Mouse (Mus musculus): Measurements from ENCODE around the gene Rgl2.

Gene Rgl2

DNA sequence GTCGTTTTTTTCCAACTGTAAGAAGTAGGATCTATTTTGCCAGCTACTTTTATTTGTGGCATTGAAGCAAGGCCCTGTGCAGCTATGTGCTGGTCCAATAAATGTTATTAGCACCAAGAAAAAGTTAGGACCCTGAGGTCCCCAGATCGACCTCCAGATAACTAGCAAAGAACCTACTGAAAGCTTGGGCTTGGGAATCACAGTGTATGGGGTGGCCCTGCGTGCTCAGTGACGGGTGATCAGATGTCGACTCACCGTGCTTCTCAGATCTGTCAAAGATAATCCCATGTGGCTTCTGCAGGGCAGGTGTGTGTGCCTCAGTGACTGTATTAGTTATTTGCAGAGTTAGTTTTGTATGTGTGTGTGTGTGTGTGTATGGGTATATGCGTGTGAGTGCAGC, 8.0 kb upstream of the Rgl2 start:
- no peak for DNase-seq (ENCODE audit: low read depth, low spot score)

DNA sequence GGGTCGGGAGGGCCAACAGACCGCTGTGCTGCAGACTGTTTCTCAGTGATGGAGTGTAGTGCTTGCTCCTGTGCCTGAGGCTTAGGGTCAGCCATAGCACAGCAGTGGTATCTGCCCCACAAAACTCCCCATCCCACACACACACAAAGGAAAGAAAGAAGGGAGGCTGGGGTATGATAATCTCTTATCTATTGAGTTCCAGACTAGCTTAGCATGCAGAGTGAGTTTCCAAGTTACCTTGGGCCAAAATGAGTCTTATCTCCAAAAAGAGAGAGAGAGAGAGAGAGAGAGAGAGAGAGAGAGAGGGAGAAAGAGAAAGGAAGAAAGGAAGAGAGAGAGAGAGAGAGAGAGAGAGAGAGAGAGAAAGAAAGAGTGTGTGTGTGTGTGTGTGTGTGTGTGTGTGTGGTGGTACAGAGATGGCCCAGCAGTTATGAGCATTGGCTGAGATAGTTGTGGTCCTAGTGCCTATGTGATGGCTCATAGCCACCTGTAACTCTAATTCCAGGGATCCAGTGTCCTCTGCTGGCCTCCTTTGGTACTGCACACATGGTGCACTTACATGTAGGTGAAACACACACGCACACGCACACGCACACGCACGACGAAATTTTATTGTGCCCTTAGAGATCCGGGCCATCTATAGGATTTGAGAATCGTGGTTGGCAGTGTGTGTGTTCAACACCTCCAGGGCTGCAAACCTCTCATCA, 4.6 kb upstream of the Rgl2 start:
- DNase-seq (ENCODE audit: low read depth, low spot score): no peak

DNA sequence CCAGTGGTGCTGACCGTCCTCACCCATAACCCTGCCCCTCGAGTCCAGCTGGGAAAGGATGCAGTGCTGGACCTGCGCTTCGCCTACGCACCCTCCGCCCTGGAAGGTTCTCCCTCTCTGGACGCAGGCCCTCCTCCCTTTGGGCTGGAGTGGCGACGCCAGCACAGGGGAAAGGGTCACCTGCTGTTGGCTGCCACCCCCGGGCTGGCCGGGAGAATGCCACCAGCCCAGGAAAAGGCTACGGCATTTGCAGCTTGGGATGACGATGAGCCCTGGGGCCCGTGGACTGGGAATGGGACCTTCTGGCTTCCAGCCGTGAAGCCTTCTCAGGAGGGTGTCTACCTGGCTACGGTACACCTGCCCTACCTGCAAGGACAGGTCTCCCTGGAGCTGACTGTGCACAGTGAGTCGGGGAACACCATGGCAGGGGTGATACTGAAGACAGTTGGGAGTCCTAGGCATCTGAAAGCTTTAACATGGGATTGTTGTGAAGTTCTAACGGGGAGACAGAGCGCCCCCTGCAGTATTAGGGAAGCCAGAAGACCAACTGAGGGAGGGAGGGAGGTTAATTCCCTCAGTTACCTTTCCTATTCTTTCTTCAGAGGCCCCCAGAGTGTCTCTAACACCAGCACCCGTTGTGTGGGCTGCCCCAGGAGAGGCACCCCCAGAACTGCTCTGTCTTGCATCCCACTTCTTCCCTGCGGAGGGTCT, 3.8 kb upstream of the Rgl2 start:
- no peak for DNase-seq (ENCODE audit: low read depth, low spot score)

DNA sequence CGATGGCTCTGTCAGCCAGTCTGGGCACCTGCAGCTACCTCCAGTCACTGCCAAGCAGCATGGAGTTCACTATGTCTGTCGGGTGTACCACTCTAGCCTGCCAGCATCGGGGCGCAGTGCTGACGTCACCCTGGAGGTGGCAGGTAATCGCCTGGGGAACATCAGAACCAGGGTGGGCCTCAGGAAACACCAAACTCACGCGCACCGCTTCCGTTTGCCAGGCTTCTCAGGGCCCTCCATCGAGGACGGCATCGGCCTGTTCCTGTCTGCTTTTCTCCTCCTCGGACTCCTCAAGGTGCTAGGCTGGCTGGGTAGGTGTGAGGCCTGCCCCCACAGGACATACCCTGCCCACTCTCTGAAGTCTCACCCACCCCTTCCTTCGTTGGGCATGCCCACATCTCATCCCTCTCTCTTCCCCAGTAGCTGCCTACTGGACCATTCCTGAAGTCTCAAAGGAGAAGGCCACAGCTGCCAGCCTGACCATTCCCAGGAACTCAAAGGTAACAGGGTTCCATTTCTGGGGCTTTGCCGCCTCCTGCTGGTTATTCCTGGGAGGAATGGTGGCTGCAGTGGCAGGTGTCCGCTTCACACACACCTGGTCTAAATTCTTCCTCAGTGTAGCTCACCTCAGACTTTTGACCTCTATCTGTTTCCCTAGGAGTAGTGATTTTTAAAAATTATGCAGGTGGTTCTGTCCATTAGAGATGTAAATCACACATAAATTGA, 3.0 kb upstream of the Rgl2 start:
- DNase-seq (ENCODE audit: low read depth, low spot score): no peak

DNA sequence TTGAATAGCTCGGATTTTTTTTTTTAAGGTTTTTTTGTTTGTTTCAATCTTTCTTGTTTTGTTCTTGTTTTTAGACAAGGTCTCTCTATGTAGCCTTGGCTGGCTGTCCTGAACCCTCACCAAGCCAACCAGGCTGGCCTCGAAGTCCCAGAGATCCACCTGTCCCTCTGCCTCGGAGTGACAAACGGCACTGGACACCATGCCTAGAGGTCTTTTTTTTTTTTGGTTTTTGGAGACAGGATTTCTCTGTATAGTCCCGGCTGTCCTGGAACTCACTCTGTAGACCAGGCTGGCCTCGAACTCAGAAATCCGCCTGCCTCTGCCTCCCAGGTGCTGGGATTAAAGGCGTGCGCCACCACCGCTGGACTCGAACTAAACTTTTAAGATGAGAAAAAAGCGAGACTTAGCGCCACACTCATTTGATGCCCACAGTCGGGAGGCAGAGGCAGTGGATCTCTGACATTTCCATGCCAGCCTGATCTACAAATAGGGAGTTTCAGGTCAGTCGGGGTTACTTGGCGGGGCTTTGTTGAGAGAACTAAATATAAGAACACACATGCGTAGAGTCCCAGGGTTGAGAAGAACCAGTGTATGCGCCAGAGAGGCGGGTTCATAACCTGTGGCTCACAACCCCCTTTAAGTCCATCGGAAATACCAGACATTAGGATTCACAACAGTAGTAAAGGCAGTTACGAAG, 944 bp upstream of the Rgl2 start:
- no peak for DNase-seq (ENCODE audit: low read depth, low spot score)

DNA sequence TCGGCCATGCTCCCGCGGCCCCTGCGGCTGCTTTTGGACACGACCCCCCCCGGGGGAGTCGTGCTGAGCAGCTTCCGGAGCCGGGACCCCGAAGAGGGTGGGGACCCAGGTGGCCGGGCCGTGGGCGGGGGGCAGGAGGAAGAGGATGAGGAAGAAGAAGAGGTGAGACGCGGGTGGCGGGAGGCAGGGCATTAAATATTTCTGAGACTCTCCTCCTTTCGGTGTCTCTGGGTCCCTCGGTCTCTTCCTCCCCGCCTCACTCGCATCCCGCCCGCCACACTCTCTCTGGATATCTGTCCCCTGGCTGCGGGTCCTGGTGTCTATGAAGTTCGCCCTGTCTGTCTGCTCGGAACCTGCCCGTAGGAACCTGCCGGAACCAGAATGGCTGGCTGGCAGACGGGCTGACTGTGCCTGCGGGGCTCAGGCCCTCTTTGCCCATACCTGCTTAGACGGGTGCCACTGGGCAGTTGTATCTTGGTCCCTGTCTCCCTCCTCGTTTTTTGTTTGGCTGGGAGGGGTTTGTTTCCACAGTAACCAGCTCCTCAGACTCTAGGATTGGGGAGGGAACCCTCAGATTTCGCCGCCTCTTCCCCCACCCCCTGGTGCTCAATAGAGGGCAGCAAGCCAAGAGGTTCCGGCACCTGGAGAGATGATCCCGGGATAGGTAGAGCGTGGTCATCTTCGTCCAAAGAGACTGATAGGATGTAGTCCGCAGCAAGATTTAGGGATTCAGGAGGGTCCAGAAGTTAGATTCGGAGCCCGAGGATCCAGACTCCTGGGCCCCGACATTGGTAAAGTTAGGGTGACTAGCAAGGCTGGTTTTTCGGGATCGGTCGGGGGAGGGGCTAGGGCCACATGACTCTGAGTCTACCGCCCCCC, 1.2 kb downstream of the Rgl2 start:
- no peak for DNase-seq (ENCODE audit: low read depth, low spot score)

DNA sequence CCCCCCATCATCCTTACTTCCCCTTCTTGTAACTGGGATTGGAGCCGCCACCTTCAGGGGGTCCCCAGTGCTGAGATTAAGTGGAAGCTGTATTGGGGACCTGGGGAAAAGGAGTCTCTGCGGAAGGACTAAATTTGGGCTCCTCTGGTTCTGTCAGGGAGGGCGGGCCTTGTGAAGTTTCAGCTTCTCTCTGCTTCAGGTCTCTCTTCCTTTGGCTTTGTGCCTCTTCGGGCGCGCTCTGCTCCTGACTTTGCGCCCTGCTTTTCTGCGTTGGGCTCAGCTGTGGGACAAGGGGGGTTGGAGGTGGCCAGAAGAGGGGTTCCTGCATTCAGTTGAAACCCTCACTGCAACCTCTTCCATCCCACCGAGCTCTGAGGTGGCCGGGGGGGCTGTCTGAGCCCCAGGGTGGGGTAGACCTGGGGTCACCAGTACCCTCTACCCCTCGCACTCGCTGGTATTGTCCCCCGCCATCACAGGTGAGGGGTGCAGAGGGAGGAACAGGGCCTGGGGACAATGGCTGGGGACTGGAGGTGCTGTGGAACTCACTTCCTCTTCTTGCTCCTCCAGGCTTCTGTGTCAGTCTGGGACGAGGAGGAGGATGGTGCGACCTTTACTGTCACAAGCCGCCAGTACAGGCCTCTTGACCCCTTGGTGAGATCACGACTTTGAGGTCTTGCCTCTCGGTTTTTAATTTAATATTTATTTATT, 2.0 kb downstream of the Rgl2 start:
- DNase-seq (ENCODE audit: low read depth, low spot score): no peak

DNA sequence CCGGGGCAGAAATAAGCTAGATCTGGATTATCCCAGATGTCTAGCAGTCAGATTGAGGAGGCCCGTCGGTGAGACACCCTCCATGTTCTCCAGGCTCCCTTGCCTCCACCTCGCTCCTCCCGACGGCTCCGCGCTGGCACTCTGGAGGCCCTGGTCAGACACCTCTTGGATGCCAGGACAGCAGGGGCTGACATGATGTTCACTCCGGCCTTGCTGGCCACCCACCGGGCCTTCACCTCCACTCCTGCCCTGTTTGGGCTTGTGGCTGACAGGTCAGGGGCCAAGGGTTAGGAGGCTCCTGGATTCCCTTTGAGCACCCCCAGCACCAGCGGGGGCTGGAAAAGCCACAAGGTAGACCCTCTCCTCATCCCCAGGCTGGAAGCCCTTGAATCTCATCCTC, 2.6 kb downstream of the Rgl2 start:
- DNase-seq (ENCODE audit: low read depth, low spot score): no peak

DNA sequence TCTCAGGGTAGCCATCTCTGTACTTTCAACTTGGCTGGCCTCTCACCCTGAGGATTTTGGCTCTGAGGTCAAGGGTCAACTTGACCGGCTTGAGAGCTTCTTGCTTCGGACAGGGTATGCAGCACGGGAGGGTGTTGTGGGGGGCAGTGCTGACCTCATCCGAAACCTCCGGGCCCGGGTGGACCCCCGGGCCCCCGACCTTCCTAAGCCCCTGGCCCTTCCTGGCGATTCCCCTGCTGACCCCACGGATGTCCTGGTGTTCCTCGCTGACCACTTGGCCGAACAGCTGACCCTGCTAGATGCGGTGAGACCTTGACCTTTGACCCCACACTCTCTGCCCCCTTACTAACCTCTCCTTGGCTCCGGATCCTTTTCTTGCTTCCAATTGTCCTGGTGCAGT, 3.1 kb downstream of the Rgl2 start:
- no peak for DNase-seq (ENCODE audit: low read depth, low spot score)

DNA sequence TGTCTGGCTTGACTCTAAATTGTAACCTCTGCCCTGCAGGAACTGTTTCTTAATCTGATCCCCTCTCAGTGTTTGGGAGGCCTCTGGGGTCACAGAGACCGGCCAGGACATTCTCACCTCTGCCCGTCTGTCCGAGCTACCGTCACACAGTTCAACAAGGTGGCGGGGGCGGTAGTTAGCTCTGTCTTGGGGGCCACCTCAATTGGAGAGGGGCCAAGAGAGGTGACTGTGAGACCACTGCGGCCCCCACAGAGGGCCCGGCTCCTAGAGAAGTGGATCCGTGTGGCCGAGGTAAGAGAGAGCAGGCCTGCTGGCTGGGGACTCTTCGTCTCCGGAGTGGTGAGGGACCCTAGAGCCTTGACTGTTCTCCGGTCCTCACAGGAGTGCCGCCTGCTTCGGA, 3.6 kb downstream of the Rgl2 start:
- no peak for DNase-seq (ENCODE audit: low read depth, low spot score)

DNA sequence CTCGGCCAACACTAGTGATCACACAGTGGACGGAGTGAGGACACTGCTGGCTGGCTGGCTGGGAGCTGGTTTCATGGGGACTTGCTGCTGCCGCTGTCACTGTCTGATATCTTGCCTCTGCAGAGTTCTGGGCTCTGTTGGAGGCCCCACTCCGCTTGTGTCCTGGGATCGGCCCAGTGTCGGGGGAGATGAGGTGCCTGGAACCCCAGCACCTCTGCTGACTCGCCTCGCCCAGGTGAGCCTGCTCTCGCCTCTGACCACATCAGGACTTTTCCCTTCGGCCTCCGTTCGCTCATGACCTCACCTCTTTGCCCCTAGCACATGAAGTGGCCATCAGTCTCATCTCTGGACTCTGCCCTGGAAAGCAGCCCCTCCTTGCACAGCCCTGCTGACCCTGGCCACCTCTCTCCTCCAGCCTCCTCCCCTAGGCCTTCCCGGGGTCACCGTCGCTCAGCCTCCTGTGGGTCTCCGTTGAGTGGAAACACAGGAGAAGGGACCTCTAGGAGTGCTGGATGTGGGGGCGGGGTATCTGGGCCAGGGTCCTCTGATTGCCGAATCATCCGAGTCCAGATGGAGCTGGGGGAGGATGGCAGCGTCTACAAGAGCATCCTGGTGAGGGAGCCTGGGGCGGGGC, 6.2 kb downstream of the Rgl2 start:
- no peak for DNase-seq (ENCODE audit: low read depth, low spot score)

DNA sequence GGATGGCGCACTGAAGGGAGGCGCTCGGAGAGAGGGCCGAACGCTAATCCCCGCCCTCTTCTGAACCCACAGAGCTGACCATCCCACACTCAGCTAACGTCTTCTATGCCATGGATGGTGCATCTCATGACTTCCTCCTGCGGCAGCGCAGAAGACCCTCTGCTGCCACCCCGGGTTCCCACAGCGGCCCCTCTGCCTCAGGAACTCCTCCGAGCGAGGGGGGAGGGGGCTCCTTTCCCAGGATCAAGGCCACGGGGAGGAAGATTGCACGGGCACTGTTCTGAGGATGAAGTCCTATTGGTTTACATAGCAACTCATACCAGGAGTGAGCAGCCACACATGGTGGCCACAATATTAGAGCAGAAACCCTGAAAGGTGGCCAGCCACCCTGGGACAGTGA, 7.7 kb downstream of the Rgl2 start:
- DNase-seq (ENCODE audit: low read depth, low spot score): no peak

DNA sequence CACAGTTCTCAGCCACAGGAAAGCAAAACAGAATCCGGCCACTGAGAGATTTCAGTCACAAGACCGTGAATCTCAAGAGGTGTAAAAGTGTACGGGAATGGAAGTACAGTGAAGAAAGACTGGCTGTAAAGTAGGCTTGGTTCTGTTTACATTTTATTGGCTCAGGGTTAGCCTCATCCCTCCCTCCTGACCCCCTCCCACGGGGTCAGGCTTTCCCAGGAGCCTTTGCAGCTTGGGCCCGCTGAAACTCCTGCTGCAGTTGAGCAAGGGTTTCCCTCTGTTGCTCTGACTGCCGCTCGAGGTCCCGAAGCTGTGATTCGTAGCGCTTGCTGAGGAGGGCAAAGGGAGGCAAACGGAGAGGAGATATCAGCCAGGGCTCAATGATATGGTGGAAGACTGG, 9.4 kb downstream of the Rgl2 start:
- no peak for DNase-seq (ENCODE audit: low read depth, low spot score)

DNA sequence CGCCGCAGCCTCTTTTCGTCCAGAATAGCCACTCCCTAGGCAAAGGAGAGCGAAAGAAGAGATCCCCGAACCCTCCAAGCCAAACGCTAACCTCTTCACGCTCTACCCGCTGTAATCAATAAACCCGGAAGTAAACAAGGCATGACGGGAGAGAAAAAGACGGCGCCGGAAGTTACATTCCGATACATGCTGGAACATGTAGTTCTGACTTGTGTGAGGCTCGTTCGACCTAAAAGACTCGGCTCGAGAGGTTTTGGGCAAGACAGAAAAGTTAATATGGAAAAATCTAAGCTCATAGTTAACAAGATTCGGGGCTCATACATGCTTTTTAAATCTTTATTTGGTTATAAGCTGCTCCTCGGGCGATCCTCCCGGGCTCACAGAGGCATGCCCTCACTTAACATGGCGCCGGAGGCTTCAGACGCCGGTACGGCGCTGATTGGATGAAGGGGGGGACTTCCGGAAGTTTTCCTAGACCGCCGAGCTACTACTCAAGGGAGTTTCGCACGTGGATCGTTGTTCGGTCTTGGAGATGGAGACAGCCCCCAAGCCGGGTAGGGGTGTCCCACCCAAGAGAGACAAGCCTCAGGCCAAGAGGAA, 11.0 kb downstream of the Rgl2 start, which contains the start of the genes Pfdn6 and Wdr46:
Pfdn6 (minus strand) TSS at position 138 of the 600 bp plus-strand sequence.
Wdr46 (plus strand) TSS at position 455 of the 600 bp plus-strand sequence.
- peak; percentile 76 for DNase-seq (ENCODE audit: low read depth, low spot score)

DNA sequence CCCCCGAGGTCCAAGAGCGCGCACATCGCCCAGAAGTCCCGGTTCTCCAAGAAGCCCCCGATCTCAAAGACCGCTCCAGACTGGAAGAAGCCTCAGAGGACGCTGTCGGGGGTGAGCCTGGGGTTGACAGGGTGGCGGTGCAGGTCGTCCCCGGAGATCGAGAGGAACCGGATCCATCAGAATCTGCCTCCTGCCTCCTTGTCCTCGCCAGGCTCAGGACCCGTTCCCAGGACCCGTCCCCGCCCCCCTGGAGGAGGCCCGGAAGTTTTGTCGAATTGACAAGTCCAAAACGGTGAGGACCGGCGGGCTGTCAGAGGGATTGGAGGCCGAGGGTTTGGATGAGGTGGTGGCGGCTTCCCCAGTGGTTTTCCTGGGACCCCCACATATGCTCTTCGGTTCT, 11.6 kb downstream of the Rgl2 start:
- DNase-seq (ENCODE audit: low read depth, low spot score): no peak

DNA sequence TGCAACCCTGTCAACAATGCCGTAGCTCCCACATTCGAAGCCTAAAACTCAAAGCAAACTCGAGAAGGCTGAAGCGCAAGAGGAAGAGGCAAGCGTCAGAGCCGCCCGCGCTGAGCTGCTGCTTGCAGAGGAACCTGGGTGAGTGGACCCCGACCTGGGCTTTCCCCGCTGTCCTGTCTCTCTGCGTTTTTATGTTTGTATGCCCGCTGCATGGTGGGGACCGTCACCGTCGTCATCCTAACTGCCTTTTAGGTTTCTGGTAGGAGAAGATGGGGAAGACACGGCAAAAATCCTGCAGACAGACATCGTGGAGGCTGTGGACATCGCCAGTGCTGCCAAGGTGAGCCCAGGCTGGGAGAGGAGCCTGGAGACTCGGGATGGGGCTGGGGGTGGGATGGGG, 12.0 kb downstream of the Rgl2 start:
- no peak for DNase-seq (ENCODE audit: low read depth, low spot score)

DNA sequence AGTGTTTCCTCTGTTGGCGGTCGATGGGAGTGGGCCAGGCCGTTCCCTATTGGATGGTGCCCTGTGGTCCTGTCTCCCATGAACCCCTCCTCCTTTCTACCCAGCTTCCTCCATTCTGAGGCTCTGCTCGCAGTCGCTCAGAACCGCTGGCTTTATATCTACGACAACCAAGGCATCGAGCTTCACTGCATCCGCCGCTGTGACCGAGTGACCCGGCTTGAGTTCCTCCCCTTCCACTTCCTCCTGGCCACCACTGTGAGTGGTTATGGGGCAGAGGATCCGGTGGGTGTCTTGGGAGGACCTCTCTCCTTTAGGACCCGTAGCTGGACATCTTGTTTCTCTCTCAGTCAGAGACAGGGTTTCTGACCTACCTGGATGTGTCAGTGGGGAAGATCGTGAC, 14.1 kb downstream of the Rgl2 start:
- no peak for DNase-seq (ENCODE audit: low read depth, low spot score)

DNA sequence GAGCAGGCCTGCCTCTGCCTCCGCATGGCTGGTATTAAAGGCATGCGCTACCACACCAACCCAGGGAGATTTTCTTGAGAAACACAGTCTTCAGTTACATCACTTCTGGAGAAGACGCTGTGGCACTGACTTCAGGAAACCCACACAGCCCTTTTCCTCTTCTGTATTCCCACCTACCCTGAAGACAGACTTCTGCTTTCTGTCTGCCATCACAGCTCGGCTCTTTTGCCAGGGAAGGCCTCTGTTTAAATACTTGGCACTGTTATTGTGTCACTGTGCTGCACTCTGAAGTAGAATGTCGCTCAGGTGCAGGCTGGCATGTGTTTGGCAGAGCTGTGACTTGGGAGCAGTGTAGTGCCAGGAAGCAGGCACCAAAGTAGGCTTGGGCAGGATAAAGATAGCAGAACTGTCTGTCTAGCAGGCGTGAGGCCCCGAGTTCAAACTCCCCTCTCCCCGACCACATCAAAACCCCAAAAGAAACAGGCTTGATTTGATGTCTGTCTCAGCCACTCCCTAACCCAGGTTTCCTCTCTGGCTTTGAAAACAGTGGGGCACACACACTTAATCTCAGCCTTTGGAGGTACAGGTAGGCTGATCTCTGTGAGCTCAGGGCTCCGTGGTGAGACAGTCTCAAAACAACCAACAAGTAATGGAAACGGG, 18.2 kb downstream of the Rgl2 start:
- no peak for DNase-seq (ENCODE audit: low read depth, low spot score)

Data from skeletal muscle tissue, adult 2 months (tissue).